10 mouse cellular contexts compared by ENCODE assay signal in the genomic region with DNA sequence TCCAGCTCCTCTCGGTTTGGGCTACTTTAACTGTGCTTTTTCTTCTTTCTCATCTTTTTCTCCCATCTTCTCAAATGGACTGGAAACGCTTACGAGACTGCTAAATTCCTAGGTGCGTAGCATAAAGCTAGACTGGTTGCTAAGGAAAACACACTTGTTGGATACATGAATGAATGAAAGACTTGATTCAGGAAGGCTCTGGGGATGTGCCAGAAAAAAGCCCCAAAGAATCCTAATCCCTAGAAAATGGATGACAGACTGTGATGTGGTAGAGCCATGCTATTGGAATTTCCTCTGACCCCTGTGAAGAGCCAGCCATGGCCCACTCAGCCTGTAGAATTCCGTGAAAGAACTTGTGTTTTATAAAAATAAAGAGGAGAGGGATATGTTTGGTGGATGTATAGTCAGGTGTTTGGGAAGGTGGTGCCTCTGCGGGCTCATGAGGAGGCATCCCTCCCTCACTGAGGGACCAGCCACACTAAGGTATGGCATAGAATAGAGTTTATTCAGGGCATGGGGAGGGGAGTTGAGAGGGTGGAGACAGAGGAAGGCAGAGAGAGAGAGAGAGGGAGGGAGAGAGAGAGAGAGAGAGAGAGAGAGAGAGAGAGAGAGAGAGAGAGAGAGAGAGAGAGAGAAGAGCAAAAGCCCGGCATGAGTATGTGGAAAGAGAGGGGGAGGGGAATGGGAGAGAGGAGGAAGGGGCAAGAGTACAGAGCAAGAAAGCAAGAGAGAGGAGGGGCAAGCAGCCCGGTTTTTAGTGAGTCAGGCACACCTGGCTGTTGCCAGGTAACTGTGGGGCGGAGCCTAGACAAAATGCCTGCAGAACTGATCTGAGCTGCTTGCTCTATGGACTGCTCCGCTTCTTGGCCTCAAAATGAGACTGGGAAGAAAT. TPM values are rescaled to one million over a fixed set of nuclear protein-coding genes. Genes with fewer than 3 reads are reported as not detected.
DNase-seq lines count a peak whose midpoint lies in the region; ATAC-seq lines count a peak whose summit lies in the region.
"Had no signal": no experiment of that assay in that cellular context is flagged by ENCODE, and none has a peak within 500 bp of the region (broad histone marks: within the 10 kb centered on the region; RNA-seq: fewer than 3 reads in every experiment).

No protein-coding gene starts in this region.

- DNase-seq in embryo, embryonic 9.5 days (ENCODE audit: extremely low spot score): peak; percentile 28
- no peak for DNase-seq in embryo, embryonic 11 days
- DNase-seq in NIH3T3 (ENCODE audit: low read depth): peak; percentile 68
- no peak for DNase-seq in left cerebral cortex, adult 9 months (ENCODE audit: low spot score in 2 of 2)
- DNase-seq in thymus, postnatal 0 days (ENCODE audit: low spot score): no peak
- DNase-seq: adrenal gland, adult 2 months; gastrocnemius, postnatal 10 days had no signal

- no peaks in the 10 kb centered on the region for H3K9me3 ChIP-seq in intestine, embryonic 16.5 days (ENCODE audit: control insufficient read depth, low read length)
- no peaks in the 10 kb centered on the region for H3K9me3 ChIP-seq in liver, embryonic 15.5 days (replicated peaks)

- H3K4me2 ChIP-seq in intestine, embryonic 16.5 days (ENCODE audit: low read depth, low read length): no peak overlapping the region
- H3K4me2 ChIP-seq in liver, embryonic 15.5 days: no peak overlapping the region

- no peak overlapping the region for H3K27ac ChIP-seq in intestine, embryonic 16.5 days (ENCODE audit: low read length)
- peak overlapping the region; percentile 96 for H3K27ac ChIP-seq in liver, embryonic 15.5 days (replicated peaks)

- H3K36me3 ChIP-seq in intestine, embryonic 16.5 days (ENCODE audit: control insufficient read depth, insufficient read depth, low read length): no peaks in the 10 kb centered on the region
- no peaks in the 10 kb centered on the region for H3K36me3 ChIP-seq in liver, embryonic 15.5 days (replicated peaks)

- H3K9ac ChIP-seq in intestine, embryonic 16.5 days (ENCODE audit: low read depth, low read length): no peak overlapping the region
- no peak overlapping the region for H3K9ac ChIP-seq in liver, embryonic 15.5 days

- no peaks in the 10 kb centered on the region for H3K4me1 ChIP-seq in intestine, embryonic 16.5 days (ENCODE audit: control insufficient read depth, insufficient read depth, low read length)
- H3K4me1 ChIP-seq in liver, embryonic 15.5 days (replicated peaks): peaks cover 78% of the 10 kb centered on the region

- peak; percentile 82 for ATAC-seq in intestine, embryonic 16.5 days
- ATAC-seq in liver, embryonic 15.5 days (ENCODE audit: insufficient read depth): no peak
- ATAC-seq in erythroblast, adult 5-6 weeks (replicated peaks; ENCODE audit: low FRiP score, poor library complexity, severe bottlenecking): no peak

- 38% methylated on average over 10 of the region's 10 CpGs for WGBS in intestine, embryonic 16.5 days
- 59% methylated on average over 10 of the region's 10 CpGs for WGBS in liver, embryonic 15.5 days (ENCODE audit: insufficient replicate concordance)

- H3K4me3 ChIP-seq in intestine, embryonic 16.5 days (ENCODE audit: low read length): no peak overlapping the region
- no peak overlapping the region for H3K4me3 ChIP-seq in liver, embryonic 15.5 days (replicated peaks)

- H3K27me3 ChIP-seq in intestine, embryonic 16.5 days (replicated peaks; ENCODE audit: control insufficient read depth, insufficient read depth, low read length): no peaks in the 10 kb centered on the region
- no peaks in the 10 kb centered on the region for H3K27me3 ChIP-seq in liver, embryonic 15.5 days

RNA-seq across cellular contexts. Expression of a gene that starts 8.2 kb away (rescaled TPM):
- 2.4 and 2.8 TPM in 2 replicates for polyA plus RNA-seq in intestine, embryonic 16.5 days (2015; fragmentation: Nextera tagmentation; extraction: Ambion mirVana)
- 4.8 and 6.1 TPM in 2 replicates for polyA plus RNA-seq in liver, embryonic 15.5 days (2015; fragmentation: Nextera tagmentation; extraction: Ambion mirVana)
- 0.71 and 0.90 TPM in 2 replicates for polyA plus RNA-seq in thymus, postnatal 0 days (2015; fragmentation: Nextera tagmentation; extraction: Ambion mirVana)
- 35.5 and 82.1 TPM in 2 replicates for total RNA-seq in erythroblast, adult 5-6 weeks (2015; ENCODE audit: low replicate concordance)
- total RNA-seq in erythroblast, adult 5-6 weeks (2017; ENCODE audit: low replicate concordance): 93.3 and 101 TPM in 2 replicates

RNA-seq across cellular contexts. Expression of a gene that starts 15.3 kb away (rescaled TPM):
- polyA plus RNA-seq in intestine, embryonic 16.5 days (2015; fragmentation: Nextera tagmentation; extraction: Ambion mirVana): 130 and 142 TPM in 2 replicates
- 89.7 and 91.5 TPM in 2 replicates for polyA plus RNA-seq in liver, embryonic 15.5 days (2015; fragmentation: Nextera tagmentation; extraction: Ambion mirVana)
- polyA plus RNA-seq in thymus, postnatal 0 days (2015; fragmentation: Nextera tagmentation; extraction: Ambion mirVana): 130 and 160 TPM in 2 replicates
- total RNA-seq in erythroblast, adult 5-6 weeks (2015; ENCODE audit: low replicate concordance): 32.3 and 35.5 TPM in 2 replicates
- 60.6 and 64.3 TPM in 2 replicates for total RNA-seq in erythroblast, adult 5-6 weeks (2017; ENCODE audit: low replicate concordance)

RNA-seq across cellular contexts. Expression of a gene that starts 53.1 kb away (rescaled TPM):
- 18.1 and 19.9 TPM in 2 replicates for polyA plus RNA-seq in intestine, embryonic 16.5 days (2015; fragmentation: Nextera tagmentation; extraction: Ambion mirVana)
- polyA plus RNA-seq in liver, embryonic 15.5 days (2015; fragmentation: Nextera tagmentation; extraction: Ambion mirVana): 15.1 and 18.0 TPM in 2 replicates
- 32.3 and 42.4 TPM in 2 replicates for polyA plus RNA-seq in thymus, postnatal 0 days (2015; fragmentation: Nextera tagmentation; extraction: Ambion mirVana)
- 9.6 and 11.3 TPM in 2 replicates for total RNA-seq in erythroblast, adult 5-6 weeks (2015; ENCODE audit: low replicate concordance)
- total RNA-seq in erythroblast, adult 5-6 weeks (2017; ENCODE audit: low replicate concordance): 2.6 and 8.0 TPM in 2 replicates

RNA-seq across cellular contexts. Expression of a gene that starts 53.5 kb away (rescaled TPM):
- polyA plus RNA-seq in intestine, embryonic 16.5 days (2015; fragmentation: Nextera tagmentation; extraction: Ambion mirVana): 113 and 120 TPM in 2 replicates
- polyA plus RNA-seq in liver, embryonic 15.5 days (2015; fragmentation: Nextera tagmentation; extraction: Ambion mirVana): 44.5 and 47.5 TPM in 2 replicates
- 61.9 and 63.0 TPM in 2 replicates for polyA plus RNA-seq in thymus, postnatal 0 days (2015; fragmentation: Nextera tagmentation; extraction: Ambion mirVana)
- 18.2 and 36.3 TPM in 2 replicates for total RNA-seq in erythroblast, adult 5-6 weeks (2015; ENCODE audit: low replicate concordance)
- 20.6 and 23.3 TPM in 2 replicates for total RNA-seq in erythroblast, adult 5-6 weeks (2017; ENCODE audit: low replicate concordance)

Comparison
In these comparisons a context has a peak if more than half of its experiments do, and no peak if none do; other contexts are left out.
1. DNase-seq: peak in embryo, embryonic 9.5 days (single experiment) and NIH3T3 (single experiment); none in embryo, embryonic 11 days (single experiment), left cerebral cortex, adult 9 months (0 of 2) and thymus, postnatal 0 days (single experiment).